Mouse (Mus musculus) midbrain, postnatal 0 days (tissue): ENCODE measurements around the gene Arhgef25. TPM values are rescaled to one million over a fixed set of nuclear protein-coding genes. Genes with fewer than 3 reads are reported as not detected.
A peak's percentile ranks its signal among the peaks of the same experiment; 100 is the strongest.

Source experiments
- ATAC-seq: fragments of 200-750 bp; cut with Nextera tagmentation; 2 replicates; pipeline ENCODE4 v1.8.0; 2017; ENCODE audit warnings: moderate number of reproducible peaks, mild to moderate bottlenecking, moderate TSS enrichment, moderate library complexity; ENCODE audit not compliant: low FRiP score
- DNase-seq: peaks from one replicate; pipeline ENCODE4 v3.0.0-alpha.2; 2015; ENCODE audit warnings: low spot score
- H3K27ac ChIP-seq: fragments of 300-500 bp; sonication (generic); 2 replicates; pipeline ENCODE4 v1.5.1; 2014; ENCODE audit warnings: low read depth, mild to moderate bottlenecking, low read length, mixed read lengths
- H3K27me3 ChIP-seq: fragments of 300-500 bp; sonication (generic); 2 replicates; pipeline ENCODE4 v1.6.1; 2014; ENCODE audit warnings: low read length, control low read depth, mixed read lengths; ENCODE audit not compliant: insufficient read depth
- H3K36me3 ChIP-seq: fragments of 300-500 bp; sonication (generic); 2 replicates; pipeline ENCODE4 v1.6.1; 2014; ENCODE audit warnings: low read length, control low read depth, mixed read lengths; ENCODE audit not compliant: insufficient read depth
- H3K4me1 ChIP-seq: fragments of 300-500 bp; sonication (generic); 2 replicates; pipeline ENCODE4 v1.6.1; 2014; ENCODE audit warnings: mild to moderate bottlenecking, control low read depth, antibody characterized with exemption, low read length, mixed read lengths; ENCODE audit not compliant: insufficient read depth
- H3K4me2 ChIP-seq: fragments of 300-500 bp; sonication (generic); 2 replicates; pipeline ENCODE4 v1.6.1; 2014; ENCODE audit warnings: low read depth, mild to moderate bottlenecking, low read length, mixed read lengths; ENCODE audit not compliant: poor library complexity, severe bottlenecking
- H3K4me3 ChIP-seq: fragments of 300-500 bp; sonication (generic); 2 replicates; pipeline ENCODE4 v1.5.1; 2014; ENCODE audit warnings: low read depth, mild to moderate bottlenecking, low read length, moderate library complexity
- H3K9ac ChIP-seq: fragments of 300-500 bp; sonication (generic); replicated peaks from 2 replicates; pipeline ENCODE4 v1.6.1; 2014; ENCODE audit warnings: mild to moderate bottlenecking, low read length, moderate library complexity, mixed read lengths; ENCODE audit not compliant: poor library complexity, severe bottlenecking
- H3K9me3 ChIP-seq: fragments of 300-500 bp; sonication (generic); 2 replicates; pipeline ENCODE4 v1.6.1; 2016; ENCODE audit warnings: low read length, control low read depth
- CTCF ChIP-seq: IDR thresholded peaks from 2 replicates; pipeline ENCODE4 v1.5.1; 2016; ENCODE audit warnings: antibody characterized with exemption, mild to moderate bottlenecking
- WGBS: fragments of 180-500 bp; shearing (Covaris S2); extraction: QIAGEN DNeasy Blood & Tissue Kit; methylation state at CpG from one replicate; pipeline ENCODE4 v1.1.7; 2014; 5-methylcytosine and 5-hydroxymethylcytosine counted together
- polyA plus RNA-seq: library from polyadenylated mRNA; unstranded; fragments of >200 nt; fragmentation: Nextera tagmentation; extraction: Ambion mirVana; gene quantifications from 2 replicates; pipeline ENCODE4 v1.2.1, GENCODE M21; 2015
- total RNA-seq: library from RNA; depleted of rRNA; stranded (reverse); fragments of >200 nt; gene quantifications from 2 replicates; pipeline ENCODE4 v1.2.3, GENCODE M21; 2014

Arhgef25 gene
- total and polyA plus RNA-seq, 2 experiments from 2014 or later: 13.5 to 48.8 TPM

DNA sequence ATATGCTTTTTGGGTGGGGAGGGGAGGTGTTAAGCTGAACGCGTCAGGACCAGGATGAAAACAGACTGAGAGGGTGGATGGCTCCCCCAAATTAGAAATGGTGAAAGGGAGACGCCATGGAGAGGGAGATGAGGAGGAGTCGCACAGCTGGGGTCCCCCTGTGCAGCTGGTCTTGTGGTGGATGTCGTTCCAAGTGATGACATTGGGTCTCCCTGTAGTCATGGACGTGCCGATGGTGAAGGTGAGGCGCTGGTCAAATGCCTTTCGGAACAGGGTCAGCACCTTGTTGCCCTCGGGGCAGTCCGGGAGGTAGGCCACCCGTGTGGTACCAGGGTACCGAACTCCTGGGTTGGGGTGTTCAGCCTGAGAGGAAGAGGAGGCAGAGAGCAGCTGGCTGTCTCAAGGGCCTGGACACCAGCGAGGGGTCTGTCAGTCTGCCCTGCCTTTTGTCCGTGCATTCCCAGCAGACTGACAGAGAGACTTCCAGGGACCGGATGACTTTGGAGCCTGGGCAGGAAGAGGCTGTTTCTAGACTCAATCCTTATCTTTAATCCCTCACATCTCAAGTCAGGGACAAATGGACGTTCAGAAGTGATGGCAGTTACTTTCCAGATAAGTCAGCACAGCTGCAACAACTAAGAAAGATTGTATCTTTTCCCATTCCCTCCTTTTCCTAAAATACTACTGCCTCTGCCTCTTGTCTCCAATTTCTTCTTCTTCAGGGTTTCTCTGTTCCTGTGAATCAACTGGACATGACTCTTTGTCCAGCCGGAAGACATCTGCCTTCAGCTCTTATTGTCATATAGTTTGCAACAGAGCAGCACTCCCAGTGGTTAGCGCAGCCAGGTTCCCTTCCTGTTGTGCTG lies 1.5 kb upstream of the Arhgef25 start:
- DNase-seq (no peak), ATAC-seq (no peak)
- no peaks in the 10 kb centered on the region for H3K9me3 ChIP-seq
- 72% methylated on average over 19 of the region's 19 CpGs for WGBS
- H3K4me1 ChIP-seq: peaks cover 5% of the 10 kb centered on the region; the same call in 1 of the 2 replicates
- peaks cover 23% of the 10 kb centered on the region for H3K36me3 ChIP-seq
- no peak overlapping the region for H3K9ac ChIP-seq
- H3K27me3 ChIP-seq: no peaks in the 10 kb centered on the region
- no peak overlapping the region for H3K4me2 ChIP-seq
- no peak overlapping the region for H3K4me3 ChIP-seq
- no peak overlapping the region for H3K27ac ChIP-seq
- TF ChIP-seq CTCF: no peak

DNA sequence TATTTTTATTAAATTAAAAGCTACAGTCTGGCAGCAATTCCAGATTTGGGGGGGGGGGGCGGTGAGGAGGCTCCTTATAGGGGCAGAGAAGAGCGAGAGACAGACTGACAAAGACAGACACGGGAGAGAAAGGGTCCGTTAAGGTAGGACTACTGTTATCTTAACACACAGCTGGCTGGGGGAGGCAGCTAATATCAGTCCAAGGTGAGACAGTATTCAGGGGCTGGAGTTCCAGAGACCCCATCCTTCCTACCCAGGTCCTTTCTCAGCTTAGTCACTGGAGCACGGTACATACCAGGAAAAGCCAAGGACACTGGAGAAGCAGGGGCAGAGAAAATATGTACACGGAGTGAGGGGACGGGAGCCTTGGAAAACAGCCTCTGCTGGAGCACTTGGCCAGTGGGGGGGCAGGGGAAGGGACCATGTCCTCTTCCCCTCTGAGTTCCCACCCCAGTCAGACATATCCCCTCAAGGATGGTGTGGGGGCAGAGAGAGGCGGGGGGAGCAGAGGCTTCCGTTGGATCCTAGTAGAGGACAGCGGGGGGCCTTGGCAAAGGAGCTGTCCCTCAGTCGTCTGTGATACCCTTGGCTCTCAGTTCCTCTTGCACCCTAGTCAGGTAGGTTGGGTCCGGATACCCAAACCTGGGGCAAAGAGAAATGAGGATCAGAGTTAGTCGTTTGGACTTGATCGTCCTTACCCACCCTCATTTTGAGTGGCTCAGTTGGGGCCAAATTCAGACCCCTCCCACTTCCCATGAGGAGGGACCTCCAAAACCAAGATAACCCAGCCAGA lies 711 bp upstream of the Arhgef25 start:
- H3K9me3 ChIP-seq: no peaks in the 10 kb centered on the region
- peaks cover 23% of the 10 kb centered on the region for H3K36me3 ChIP-seq
- TF ChIP-seq CTCF: no peak
- H3K4me1 ChIP-seq: peaks cover 3% of the 10 kb centered on the region; the same call in 1 of the 2 replicates
- DNase-seq (no peak), ATAC-seq (no peak)
- WGBS: 38% methylated on average over 13 of the region's 14 CpGs
- H3K27ac ChIP-seq: no peak overlapping the region
- no peak overlapping the region for H3K9ac ChIP-seq
- no peak overlapping the region for H3K4me2 ChIP-seq
- no peak overlapping the region for H3K4me3 ChIP-seq
- H3K27me3 ChIP-seq: no peaks in the 10 kb centered on the region

DNA sequence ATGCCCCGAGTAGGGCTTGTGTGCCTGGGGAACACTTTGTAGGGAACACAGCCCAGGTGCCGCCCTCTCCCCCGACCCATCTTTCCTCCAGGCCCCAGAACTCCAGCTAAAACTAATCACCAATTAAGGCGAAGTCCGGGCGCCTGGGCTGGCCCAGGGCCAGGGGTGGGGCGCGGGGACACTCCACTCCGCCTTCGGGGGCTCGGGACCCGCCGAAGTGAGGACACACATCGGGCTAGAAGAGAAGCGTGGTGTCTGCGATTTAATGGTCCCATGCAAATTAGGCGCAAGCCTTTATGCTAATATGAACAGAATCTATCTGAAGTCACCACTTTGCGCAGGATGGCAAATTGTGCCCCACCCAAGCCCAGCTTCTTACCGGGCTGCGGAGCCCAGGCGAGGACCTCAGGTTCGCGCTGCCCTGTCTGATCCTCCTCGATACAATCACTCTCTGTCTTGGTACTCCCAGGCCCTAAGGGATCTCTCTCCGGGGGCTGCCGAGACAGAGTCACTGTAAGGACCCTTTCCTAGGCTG lies 700 bp downstream of the Arhgef25 start:
- 6% methylated on average over 26 of the region's 26 CpGs for WGBS
- no peak for ATAC-seq
- H3K27me3 ChIP-seq: no peaks in the 10 kb centered on the region
- peaks cover 23% of the 10 kb centered on the region for H3K36me3 ChIP-seq
- H3K27ac ChIP-seq: 0 out of 2 replicates have a peak overlapping the region, but pooled peaks have one; percentile 18
- no peaks in the 10 kb centered on the region for H3K9me3 ChIP-seq
- no peak for TF ChIP-seq CTCF
- H3K4me2 ChIP-seq: peak overlapping the region; percentile 98
- peak overlapping the region; percentile 66 for H3K4me3 ChIP-seq
- H3K9ac ChIP-seq: peak overlapping the region; percentile 84
- no peak for DNase-seq
- peaks cover 3% of the 10 kb centered on the region; the same call in 1 of the 2 replicates for H3K4me1 ChIP-seq

DNA sequence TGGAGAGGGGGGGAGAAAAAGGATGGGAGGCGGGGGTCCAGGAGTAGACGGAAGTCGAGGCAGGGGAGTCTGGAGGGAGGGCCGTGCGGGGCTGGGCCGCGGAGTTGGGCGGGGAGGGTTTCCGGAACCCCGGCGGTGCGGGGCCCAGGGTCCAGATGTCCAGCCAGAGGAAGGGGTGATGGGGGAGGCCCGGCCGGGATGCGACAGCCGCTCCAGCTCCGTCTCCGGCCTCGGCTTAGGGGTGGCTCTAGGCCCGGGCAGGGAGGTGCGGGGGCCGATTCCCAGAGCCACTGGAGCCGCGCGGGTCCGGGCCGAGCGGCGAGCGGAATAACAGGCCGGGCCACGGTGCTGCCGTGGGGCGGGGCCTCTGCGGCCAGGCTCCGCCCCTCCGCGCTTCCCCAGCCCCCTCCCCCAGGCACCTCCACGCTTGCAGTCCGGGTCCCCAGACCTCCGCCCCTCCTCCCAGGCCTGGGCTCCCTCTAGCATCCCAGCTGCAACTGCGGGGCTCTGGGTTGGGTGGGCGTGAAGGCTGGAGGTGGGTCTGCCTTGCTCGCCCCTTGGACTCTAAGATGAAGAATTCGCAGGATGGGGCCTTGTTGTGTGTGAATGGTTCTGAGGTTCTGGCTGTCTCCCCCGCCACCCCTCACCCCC lies 1.3 kb downstream of the Arhgef25 start:
- Histone ChIP-seq H3K9me3 (no peaks in the 10 kb centered on the region), H3K36me3 (peaks cover 23% of the 10 kb centered on the region), H3K4me3 (peak overlapping the region; percentile 66), H3K27ac (peak overlapping the region; percentile 18; the same call in 1 of the 2 replicates), H3K4me1 (peaks cover 3% of the 10 kb centered on the region; the same call in 1 of the 2 replicates), H3K9ac (peak overlapping the region; percentile 84), H3K4me2 (peak overlapping the region; percentile 98), H3K27me3 (no peaks in the 10 kb centered on the region)
- WGBS: under 1% methylated on average over 37 of the region's 46 CpGs
- TF ChIP-seq CTCF: no peak
- ATAC-seq: peak; percentile 73
- DNase-seq: peak; percentile 74

DNA sequence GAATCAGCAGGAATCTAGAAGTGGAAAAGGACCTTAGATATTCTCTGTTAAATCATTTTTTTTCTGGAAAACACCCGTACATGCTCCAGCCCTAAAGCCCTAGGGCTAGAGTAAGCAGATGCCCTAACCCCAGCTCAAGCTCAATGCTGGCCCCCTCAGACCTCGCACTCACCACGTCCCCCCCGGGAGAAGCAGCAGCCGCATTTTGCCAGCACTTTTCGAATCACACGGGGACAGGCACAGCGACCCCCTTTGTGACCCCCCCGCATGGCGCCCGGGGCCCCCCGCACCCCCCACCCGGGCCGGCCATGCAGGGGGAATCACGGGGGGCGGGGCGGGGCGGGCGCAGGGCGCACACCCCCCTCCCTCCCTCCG lies 1.8 kb downstream of the Arhgef25 start:
- H3K9ac ChIP-seq: peak overlapping the region; percentile 84
- DNase-seq (no peak), ATAC-seq (no peak)
- peak overlapping the region; percentile 98 for H3K4me2 ChIP-seq
- peaks cover 19% of the 10 kb centered on the region for H3K36me3 ChIP-seq
- 1% methylated on average over 17 of the region's 21 CpGs for WGBS
- H3K27ac ChIP-seq: no peak overlapping the region
- H3K4me3 ChIP-seq: peak overlapping the region; percentile 66
- H3K4me1 ChIP-seq: peaks cover 3% of the 10 kb centered on the region; the same call in 1 of the 2 replicates
- no peak for TF ChIP-seq CTCF
- H3K27me3 ChIP-seq: no peaks in the 10 kb centered on the region
- H3K9me3 ChIP-seq: no peaks in the 10 kb centered on the region
